Mouse (Mus musculus) fibroblast of lung, adult 2 months (primary cell): ENCODE data around the gene Srebf2.
A peak's percentile ranks its signal among the peaks of the same experiment; 100 is the strongest.
"Not testable (repeated sequence)": the region's sequence is repeated elsewhere in the genome, so short reads cannot be mapped to it uniquely, and the experiment has no call there.

Experiments used
- DNase-seq: peaks from one replicate; pipeline ENCODE4 v3.0.0-alpha.2; 2011; ENCODE audit warnings: low read depth

Srebf2 gene

GRCm38 (mm10) chr15:82146770-82147610 lies at the start of gene Srebf2:
Gene Srebf2 (plus strand): TSS chr15:82147181.
- DNase-seq = peak; percentile 98

- DNase-seq = no peak
These were observed 39.9 kb upstream of the Srebf2 start for GRCm38 (mm10) chr15:82106953-82107555.

- DNase-seq = no peak
These were observed 26.4 kb upstream of the Srebf2 start for GRCm38 (mm10) chr15:82120544-82120943.

- not testable (repeated sequence) for DNase-seq
These were observed 20.3 kb upstream of the Srebf2 start for GRCm38 (mm10) chr15:82126690-82127089.

- DNase-seq = peak; percentile 76
These were observed 19.3 kb upstream of the Srebf2 start, which contains the start of gene Ccdc134 for GRCm38 (mm10) chr15:82127426-82128374. Gene Ccdc134 (plus strand): TSS chr15:82127922.

GRCm38 (mm10) chr15:82128398-82128797 lies 18.6 kb upstream of the Srebf2 start:
- DNase-seq = no peak

GRCm38 (mm10) chr15:82130599-82130998 lies 16.4 kb upstream of the Srebf2 start:
- no peak for DNase-seq

GRCm38 (mm10) chr15:82135372-82135771 lies 11.6 kb upstream of the Srebf2 start:
- DNase-seq = no peak

GRCm38 (mm10) chr15:82138565-82138964 lies 8.4 kb upstream of the Srebf2 start:
- no peak for DNase-seq

- DNase-seq = no peak
These were observed 7.8 kb upstream of the Srebf2 start for GRCm38 (mm10) chr15:82139196-82139595.

- DNase-seq = no peak
These were observed 6.6 kb upstream of the Srebf2 start for GRCm38 (mm10) chr15:82140355-82140754.

GRCm38 (mm10) chr15:82144157-82144556 lies 2.8 kb upstream of the Srebf2 start:
- DNase-seq = no peak

GRCm38 (mm10) chr15:82145408-82145807 lies 1.6 kb upstream of the Srebf2 start:
- DNase-seq = no peak

- DNase-seq = no peak
These were observed 871 bp upstream of the Srebf2 start for GRCm38 (mm10) chr15:82145851-82146769.

GRCm38 (mm10) chr15:82147611-82148111 lies 680 bp downstream of the Srebf2 start:
- no peak for DNase-seq

- no peak for DNase-seq
These were observed 1.5 kb downstream of the Srebf2 start for GRCm38 (mm10) chr15:82148510-82148911.

GRCm38 (mm10) chr15:82150042-82150441 lies 3.1 kb downstream of the Srebf2 start:
- no peak for DNase-seq

GRCm38 (mm10) chr15:82151176-82151575 lies 4.2 kb downstream of the Srebf2 start:
- no peak for DNase-seq

GRCm38 (mm10) chr15:82152022-82152421 lies 5.0 kb downstream of the Srebf2 start:
- DNase-seq = no peak

GRCm38 (mm10) chr15:82152435-82152834 lies 5.5 kb downstream of the Srebf2 start:
- no peak for DNase-seq

GRCm38 (mm10) chr15:82156298-82156697 lies 9.3 kb downstream of the Srebf2 start:
- no peak for DNase-seq
